11 mouse cellular contexts compared by ENCODE assay signal in the genomic region with DNA sequence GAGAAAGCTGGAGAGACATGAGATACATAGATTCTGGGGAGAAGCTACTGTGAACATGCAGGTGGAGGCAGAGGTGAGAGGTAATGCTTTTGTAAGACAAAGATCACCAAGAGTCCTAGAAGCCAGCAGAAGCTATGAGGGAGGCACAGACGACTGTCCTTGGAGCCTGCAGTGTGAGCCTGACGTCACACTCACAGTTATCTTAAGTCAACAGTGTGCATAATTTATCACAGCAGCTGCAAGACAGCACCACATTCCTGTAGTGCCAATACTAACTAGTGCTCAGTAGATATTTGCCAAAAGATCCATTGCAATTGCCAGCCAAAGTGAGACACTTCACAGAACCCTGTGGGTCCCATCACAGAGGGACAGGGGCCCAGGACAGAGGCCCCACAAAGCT.
DNase-seq lines count a peak whose midpoint lies in the region; ATAC-seq and TF ChIP-seq lines count a peak whose summit lies in the region.
"Had no signal": no experiment of that assay in that cellular context is flagged by ENCODE, and none has a peak within 500 bp of the region (broad histone marks: within the 10 kb centered on the region; RNA-seq: fewer than 3 reads in every experiment).

No protein-coding gene starts in this region.

- no peaks in the 10 kb centered on the region for H3K9me3 ChIP-seq in heart, embryonic 13.5 days
- no peaks in the 10 kb centered on the region for H3K9me3 ChIP-seq in liver, embryonic 16.5 days (replicated peaks; ENCODE audit: control insufficient read depth, low read length)
- no peaks in the 10 kb centered on the region for H3K9me3 ChIP-seq in hindbrain, embryonic 12.5 days (replicated peaks)

- H3K4me1 ChIP-seq in heart, embryonic 13.5 days = peaks cover 18% of the 10 kb centered on the region
- peaks cover 7% of the 10 kb centered on the region for H3K4me1 ChIP-seq in liver, embryonic 16.5 days (ENCODE audit: control insufficient read depth, low read depth, low read length)
- no peaks in the 10 kb centered on the region for H3K4me1 ChIP-seq in hindbrain, embryonic 12.5 days

- intact Hi-C loops in heart, postnatal 14 days (cut with DNase I) = no loop called here
- intact Hi-C loops in gastrocnemius, postnatal 36 days (cut with DNase I) = no loop called here

- no peak for DNase-seq in heart, postnatal 14 days
- peak; percentile 53 for DNase-seq in adrenal gland, adult 2 months
- DNase-seq in brain, embryonic 14.5 days (ENCODE audit: low read depth) = peak; percentile 43
- no peak for DNase-seq in gastrocnemius, postnatal 36 days
- DNase-seq in right cerebral cortex, postnatal 4 days = no peak
- DNase-seq: right cerebral cortex, postnatal 14 days had no signal

- H3K4me3 ChIP-seq in heart, embryonic 13.5 days = no peak overlapping the region
- H3K4me3 ChIP-seq in liver, embryonic 16.5 days (ENCODE audit: low read depth, low read length) = no peak overlapping the region
- H3K4me3 ChIP-seq in hindbrain, embryonic 12.5 days = no peak overlapping the region

- no peak overlapping the region for H3K4me2 ChIP-seq in heart, embryonic 13.5 days
- no peak overlapping the region for H3K4me2 ChIP-seq in liver, embryonic 16.5 days (ENCODE audit: low read depth, low read length)
- no peak overlapping the region for H3K4me2 ChIP-seq in hindbrain, embryonic 12.5 days (replicated peaks)

- WGBS in heart, embryonic 13.5 days = 0% methylated on average over 2 of the region's 2 CpGs
- 9% methylated on average over 2 of the region's 2 CpGs for WGBS in liver, embryonic 16.5 days (ENCODE audit: insufficient replicate concordance)
- WGBS in hindbrain, embryonic 12.5 days = 40% methylated on average over 2 of the region's 2 CpGs

- H3K27me3 ChIP-seq in heart, embryonic 13.5 days (replicated peaks) = no peaks in the 10 kb centered on the region
- no peaks in the 10 kb centered on the region for H3K27me3 ChIP-seq in liver, embryonic 16.5 days (ENCODE audit: control insufficient read depth, insufficient read depth, low read depth, low read length)
- H3K27me3 ChIP-seq in hindbrain, embryonic 12.5 days = no peaks in the 10 kb centered on the region

- H3K27ac ChIP-seq in heart, embryonic 13.5 days (replicated peaks) = peak overlapping the region; percentile 36; the same call in 1 of the 2 replicates
- H3K27ac ChIP-seq in liver, embryonic 16.5 days (ENCODE audit: low read length) = no peak overlapping the region
- no peak overlapping the region for H3K27ac ChIP-seq in hindbrain, embryonic 12.5 days
- H3K27ac ChIP-seq: hindbrain, postnatal 0 days; macrophage had no signal

- H3K36me3 ChIP-seq in heart, embryonic 13.5 days = no peaks in the 10 kb centered on the region
- H3K36me3 ChIP-seq in liver, embryonic 16.5 days (ENCODE audit: control insufficient read depth, insufficient read depth) = no peaks in the 10 kb centered on the region
- no peaks in the 10 kb centered on the region for H3K36me3 ChIP-seq in hindbrain, embryonic 12.5 days

- no peak overlapping the region for H3K9ac ChIP-seq in heart, embryonic 13.5 days
- H3K9ac ChIP-seq in liver, embryonic 16.5 days (ENCODE audit: low read depth, low read length) = no peak overlapping the region
- no peak overlapping the region for H3K9ac ChIP-seq in hindbrain, embryonic 12.5 days

- ATAC-seq in heart, embryonic 13.5 days (ENCODE audit: extremely low read depth, insufficient number of reproducible peaks, low FRiP score, low TSS enrichment) = no peak
- peak; percentile 77 for ATAC-seq in liver, embryonic 16.5 days (ENCODE audit: low read depth)
- no peak for ATAC-seq in hindbrain, embryonic 12.5 days (ENCODE audit: low FRiP score)
- ATAC-seq: hindbrain, postnatal 0 days had no signal

- TF ChIP-seq CTCF in brain, embryonic 14.5 days (IDR thresholded peaks at IDR 0.05; ENCODE audit: borderline replicate concordance, extremely low read depth, insufficient read depth, insufficient read length) = no peak

- TF ChIP-seq POLR2A in brain, embryonic 14.5 days (IDR thresholded peaks at IDR 0.05; ENCODE audit: borderline replicate concordance, extremely low read depth, insufficient read depth, insufficient read length, poor library complexity, severe bottlenecking) = no peak

Comparison
In these comparisons a context has a peak if more than half of its experiments do, and no peak if none do; other contexts are left out.
1. DNase-seq: peak in adrenal gland, adult 2 months (single experiment) and brain, embryonic 14.5 days (single experiment); none in heart, postnatal 14 days (0 of 2), gastrocnemius, postnatal 36 days (0 of 2) and right cerebral cortex, postnatal 4 days (single experiment).